Mouse (Mus musculus) neural tube, embryonic 13.5 days (tissue): ENCODE results near the gene Vegfd. TPM values are rescaled to one million over a fixed set of nuclear protein-coding genes. Genes with fewer than 3 reads are reported as not detected.

Experiments used
- ATAC-seq: fragments of 200-750 bp; cut with Nextera tagmentation; 2 replicates; pipeline ENCODE4 v1.8.0; 2017; ENCODE audit warnings: low read depth, mild to moderate bottlenecking, moderate TSS enrichment, moderate library complexity
- H3K27ac ChIP-seq: fragments of 300-500 bp; sonication (generic); replicated peaks from 2 replicates; pipeline ENCODE4 v1.5.1; 2015; ENCODE audit warnings: moderate library complexity, mild to moderate bottlenecking, inconsistent platforms
- H3K27me3 ChIP-seq: fragments of 300-500 bp; sonication (generic); 2 replicates; pipeline ENCODE4 v1.6.1; 2015; ENCODE audit warnings: mild to moderate bottlenecking, inconsistent platforms
- H3K36me3 ChIP-seq: fragments of 300-500 bp; sonication (generic); 2 replicates; pipeline ENCODE4 v1.6.1; 2015; ENCODE audit warnings: mild to moderate bottlenecking, inconsistent platforms
- H3K4me1 ChIP-seq: fragments of 300-500 bp; sonication (generic); replicated peaks from 2 replicates; pipeline ENCODE4 v1.6.1; 2015; ENCODE audit warnings: inconsistent platforms
- H3K4me2 ChIP-seq: fragments of 300-500 bp; sonication (generic); 2 replicates; pipeline ENCODE4 v1.6.1; 2015; ENCODE audit warnings: inconsistent platforms, mild to moderate bottlenecking, moderate library complexity
- H3K4me3 ChIP-seq: fragments of 300-500 bp; sonication (generic); 2 replicates; pipeline ENCODE4 v1.5.1; 2015; ENCODE audit warnings: mild to moderate bottlenecking, inconsistent platforms
- H3K9ac ChIP-seq: fragments of 300-500 bp; sonication (generic); 2 replicates; pipeline ENCODE4 v1.6.1; 2015; ENCODE audit warnings: moderate library complexity, mild to moderate bottlenecking, inconsistent platforms
- H3K9me3 ChIP-seq: fragments of 300-500 bp; sonication (generic); 2 replicates; pipeline ENCODE4 v1.6.1; 2016; ENCODE audit warnings: inconsistent platforms
- WGBS: fragments of 180-500 bp; shearing (Covaris S2); methylation state at CpG from one replicate; pipeline ENCODE4 v1.1.7; 2015; 5-methylcytosine and 5-hydroxymethylcytosine counted together
- polyA plus RNA-seq: library from polyadenylated mRNA; unstranded; fragments of >200 nt; fragmentation: Nextera tagmentation; extraction: Ambion mirVana; gene quantifications from 2 replicates; pipeline ENCODE4 v1.2.1, GENCODE M21; 2015

Vegfd gene
- polyA plus RNA-seq, 1 experiment from 2014 or later = 0.99 TPM

GRCm38 (mm10) chrX:164394091-164394490, 20.9 kb downstream of the Vegfd start:
- no peak overlapping the region for H3K9ac ChIP-seq
- no peak overlapping the region for H3K27ac ChIP-seq
- WGBS = 87% methylated on average over 4 of the region's 4 CpGs
- ATAC-seq = no peak
- no peaks in the 10 kb centered on the region for H3K27me3 ChIP-seq
- no peaks in the 10 kb centered on the region for H3K9me3 ChIP-seq
- H3K36me3 ChIP-seq = no peaks in the 10 kb centered on the region
- H3K4me1 ChIP-seq = no peaks in the 10 kb centered on the region
- H3K4me3 ChIP-seq = no peak overlapping the region
- H3K4me2 ChIP-seq = no peak overlapping the region

- Histone ChIP-seq H3K9ac (no peak overlapping the region), H3K9me3 (no peaks in the 10 kb centered on the region), H3K36me3 (no peaks in the 10 kb centered on the region), H3K4me3 (no peak overlapping the region), H3K4me2 (no peak overlapping the region), H3K27ac (no peak overlapping the region), H3K4me1 (no peaks in the 10 kb centered on the region), H3K27me3 (no peaks in the 10 kb centered on the region)
- no peak for ATAC-seq
- 59% methylated on average over 3 of the region's 3 CpGs for WGBS
Measured at GRCm38 (mm10) chrX:164398456-164398855, 25.3 kb downstream of the Vegfd start.

GRCm38 (mm10) chrX:164405080-164405649, 32.0 kb downstream of the Vegfd start:
- H3K27me3 ChIP-seq = peaks cover 9% of the 10 kb centered on the region; the same call in 1 of the 2 replicates
- H3K9me3 ChIP-seq = no peaks in the 10 kb centered on the region
- no peak overlapping the region for H3K9ac ChIP-seq
- H3K36me3 ChIP-seq = no peaks in the 10 kb centered on the region
- no peaks in the 10 kb centered on the region for H3K4me1 ChIP-seq
- no peak overlapping the region for H3K4me3 ChIP-seq
- H3K4me2 ChIP-seq = no peak overlapping the region
- no peak for ATAC-seq
- no peak overlapping the region for H3K27ac ChIP-seq

- 73% methylated on average over 9 of the region's 9 CpGs for WGBS
- H3K27ac ChIP-seq = no peak overlapping the region
- no peaks in the 10 kb centered on the region for H3K4me1 ChIP-seq
- H3K27me3 ChIP-seq = peaks cover 9% of the 10 kb centered on the region; the same call in 1 of the 2 replicates
- no peak overlapping the region for H3K4me3 ChIP-seq
- no peak overlapping the region for H3K9ac ChIP-seq
- no peaks in the 10 kb centered on the region for H3K9me3 ChIP-seq
- no peak overlapping the region for H3K4me2 ChIP-seq
- ATAC-seq = no peak
- no peaks in the 10 kb centered on the region for H3K36me3 ChIP-seq
Measured at GRCm38 (mm10) chrX:164406133-164407022, 33.2 kb downstream of the Vegfd start.

GRCm38 (mm10) chrX:164408301-164408927, 35.2 kb downstream of the Vegfd start:
- Histone ChIP-seq H3K36me3 (no peaks in the 10 kb centered on the region), H3K27ac (no peak overlapping the region), H3K9ac (no peak overlapping the region), H3K4me3 (no peak overlapping the region), H3K4me1 (no peaks in the 10 kb centered on the region), H3K4me2 (no peak overlapping the region), H3K9me3 (no peaks in the 10 kb centered on the region), H3K27me3 (peaks cover 12% of the 10 kb centered on the region)
- WGBS = 64% methylated on average over 3 of the region's 3 CpGs
- no peak for ATAC-seq

- no peak for ATAC-seq
- Histone ChIP-seq H3K27me3 (peaks cover 17% of the 10 kb centered on the region), H3K9me3 (no peaks in the 10 kb centered on the region), H3K4me1 (no peaks in the 10 kb centered on the region), H3K9ac (no peak overlapping the region), H3K4me2 (no peak overlapping the region), H3K36me3 (no peaks in the 10 kb centered on the region), H3K27ac (no peak overlapping the region), H3K4me3 (no peak overlapping the region)
- WGBS = 81% methylated on average over 1 of the region's 1 CpGs
Measured at GRCm38 (mm10) chrX:164410562-164410961, 37.4 kb downstream of the Vegfd start.

- Histone ChIP-seq H3K4me1 (peaks cover 11% of the 10 kb centered on the region), H3K4me2 (no peak overlapping the region), H3K9ac (no peak overlapping the region), H3K4me3 (no peak overlapping the region), H3K27ac (no peak overlapping the region), H3K27me3 (peaks cover 26% of the 10 kb centered on the region), H3K36me3 (no peaks in the 10 kb centered on the region), H3K9me3 (no peaks in the 10 kb centered on the region)
- 82% methylated on average over 2 of the region's 2 CpGs for WGBS
- ATAC-seq = no peak
Measured at GRCm38 (mm10) chrX:164416803-164417202, 43.6 kb downstream of the Vegfd start.

- H3K27me3 ChIP-seq = peaks cover 23% of the 10 kb centered on the region
- peaks cover 11% of the 10 kb centered on the region for H3K4me1 ChIP-seq
- no peak overlapping the region for H3K9ac ChIP-seq
- H3K27ac ChIP-seq = no peak overlapping the region
- H3K36me3 ChIP-seq = 0 out of 2 replicates have a peak, but pooled peaks cover 3% of the 10 kb centered on the region
- no peak for ATAC-seq
- H3K9me3 ChIP-seq = no peaks in the 10 kb centered on the region
- no peak overlapping the region for H3K4me3 ChIP-seq
- H3K4me2 ChIP-seq = no peak overlapping the region
Measured at GRCm38 (mm10) chrX:164418008-164418407, 44.8 kb downstream of the Vegfd start.

GRCm38 (mm10) chrX:164419471-164419939, 46.3 kb downstream of the Vegfd start, which contains the start of gene Piga:
TSS of gene Piga (plus strand) at chrX:164419787.
- peak within 1 kb of the TSS; percentile 59 for H3K27ac ChIP-seq
- H3K27me3 ChIP-seq = peaks cover 23% of the 10 kb centered on the region
- WGBS = 26% methylated on average over 40 of the region's 40 CpGs
- peak; percentile 100 for ATAC-seq
- H3K4me2 ChIP-seq = peak within 1 kb of the TSS; percentile 62
- H3K9ac ChIP-seq = peak within 1 kb of the TSS; percentile 73
- H3K4me3 ChIP-seq = peak within 1 kb of the TSS; percentile 53
- H3K4me1 ChIP-seq = peaks cover 11% of the 10 kb centered on the region
- H3K36me3 ChIP-seq = 0 out of 2 replicates have a peak, but pooled peaks cover 4% of the 10 kb centered on the region
- no peaks in the 10 kb centered on the region for H3K9me3 ChIP-seq

GRCm38 (mm10) chrX:164419955-164420354, 46.8 kb downstream of the Vegfd start:
- Histone ChIP-seq H3K36me3 (0 out of 2 replicates have a peak, but pooled peaks cover 4% of the 10 kb centered on the region), H3K4me3 (peak overlapping the region; percentile 53), H3K4me2 (peak overlapping the region; percentile 62), H3K9me3 (no peaks in the 10 kb centered on the region), H3K27ac (peak overlapping the region; percentile 59), H3K4me1 (peaks cover 11% of the 10 kb centered on the region), H3K27me3 (peaks cover 23% of the 10 kb centered on the region), H3K9ac (peak overlapping the region; percentile 73)
- 20% methylated on average over 13 of the region's 13 CpGs for WGBS
- peak; percentile 49; the same call in 1 of the 2 replicates for ATAC-seq

- Histone ChIP-seq H3K9ac (peak overlapping the region; percentile 73), H3K36me3 (0 out of 2 replicates have a peak, but pooled peaks cover 4% of the 10 kb centered on the region), H3K4me3 (peak overlapping the region; percentile 53), H3K9me3 (no peaks in the 10 kb centered on the region), H3K4me2 (peak overlapping the region; percentile 62), H3K27me3 (peaks cover 18% of the 10 kb centered on the region), H3K4me1 (peaks cover 11% of the 10 kb centered on the region), H3K27ac (no peak overlapping the region)
- 64% methylated on average over 3 of the region's 3 CpGs for WGBS
- no peak for ATAC-seq
Measured at GRCm38 (mm10) chrX:164420518-164420917, 47.3 kb downstream of the Vegfd start.

GRCm38 (mm10) chrX:164424821-164425220, 51.6 kb downstream of the Vegfd start:
- Histone ChIP-seq H3K4me2 (no peak overlapping the region), H3K4me3 (no peak overlapping the region), H3K27me3 (peaks cover 8% of the 10 kb centered on the region; the same call in 1 of the 2 replicates), H3K9ac (no peak overlapping the region), H3K36me3 (0 out of 2 replicates have a peak, but pooled peaks cover 4% of the 10 kb centered on the region), H3K4me1 (peaks cover 11% of the 10 kb centered on the region), H3K9me3 (no peaks in the 10 kb centered on the region), H3K27ac (no peak overlapping the region)
- 89% methylated on average over 1 of the region's 1 CpGs for WGBS
- ATAC-seq = no peak
